Mouse (Mus musculus) megakaryocyte-erythroid progenitor cell, adult 5-6 weeks (primary cell): ENCODE data around the gene Noc4l. TPM values are rescaled to one million over a fixed set of nuclear protein-coding genes. Genes with fewer than 3 reads are reported as not detected.

Experiments used
- ATAC-seq: replicated peaks from 2 replicates; pipeline ENCODE4 v1.8.0; 2016; ENCODE audit warnings: mild to moderate bottlenecking, inconsistent platforms; ENCODE audit not compliant: severe bottlenecking, poor library complexity, low FRiP score, low TSS enrichment
- total RNA-seq, 2 experiments: library from RNA; stranded (forward) in 1 of 2; stranded (reverse) in 1 of 2; fragments of 200-1000, 215-1000 nt in 1 of 2; fragments of >200 nt in 1 of 2; fragmentation: Nextera tagmentation in 1 of 2; gene quantifications; 2 replicates each; pipeline ENCODE4 v1.2.3; 2014 to 2017

Noc4l gene
- total RNA-seq, 2 experiments from 2014 or later = 51.2 to 66.3 TPM

DNA sequence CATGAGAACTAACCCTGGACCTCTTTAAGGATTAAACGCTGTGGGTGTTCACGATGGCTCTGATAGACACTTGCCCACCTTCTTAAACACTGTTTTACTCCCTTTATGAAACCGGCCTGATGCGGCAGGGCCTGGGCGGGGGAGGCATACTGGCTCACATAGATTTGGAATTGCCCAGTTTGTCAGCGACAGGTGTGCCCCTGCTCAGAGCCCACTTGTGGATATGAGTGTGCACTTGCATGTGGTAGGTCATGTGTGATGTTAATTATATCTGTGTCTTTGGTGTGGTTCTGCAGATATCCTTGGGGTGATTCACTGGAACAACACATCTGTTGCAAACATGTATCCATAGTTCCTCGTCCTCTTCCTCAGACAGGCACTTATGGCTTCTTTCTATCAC is 42.7 kb downstream of the Noc4l start:
- no peak for ATAC-seq

DNA sequence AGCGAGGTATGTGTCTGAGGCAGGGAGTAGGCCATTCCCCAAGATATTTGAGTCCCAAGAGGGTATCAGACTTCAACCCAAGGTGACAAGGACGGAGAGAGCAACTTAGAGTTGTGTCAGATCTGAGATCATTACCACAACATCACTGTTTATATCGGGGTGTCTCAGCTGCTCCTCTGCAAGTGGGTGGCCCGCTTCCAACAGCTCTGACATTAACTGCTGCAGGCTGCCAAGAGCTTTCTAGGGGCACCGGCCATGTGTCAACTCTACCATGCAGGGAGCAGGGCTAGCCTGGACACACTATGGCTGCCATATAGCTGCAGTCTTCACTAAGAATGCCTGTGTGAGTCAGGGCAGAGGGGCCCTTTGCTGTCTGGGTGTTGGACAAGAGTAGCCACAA is 43.3 kb downstream of the Noc4l start:
- ATAC-seq = no peak

DNA sequence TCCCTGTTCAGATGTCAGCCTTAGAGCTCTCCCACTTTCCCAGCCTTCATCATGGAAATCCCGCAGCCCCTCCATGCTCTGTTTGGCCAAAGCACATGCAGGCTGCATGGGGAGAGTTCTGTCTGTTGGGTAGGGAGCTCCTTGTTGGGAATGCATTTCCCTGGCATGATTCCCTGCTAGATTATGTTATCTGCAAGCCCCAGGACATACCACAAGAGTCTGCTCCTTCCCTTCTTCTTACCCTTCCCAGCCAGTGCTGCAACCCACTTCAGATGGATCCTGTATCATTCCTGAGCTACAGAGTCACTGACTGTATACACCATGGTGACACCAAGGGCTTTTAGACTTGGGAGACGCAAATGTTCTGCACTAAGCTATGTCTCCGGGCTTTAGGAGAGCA is 43.8 kb downstream of the Noc4l start:
- ATAC-seq = no peak

DNA sequence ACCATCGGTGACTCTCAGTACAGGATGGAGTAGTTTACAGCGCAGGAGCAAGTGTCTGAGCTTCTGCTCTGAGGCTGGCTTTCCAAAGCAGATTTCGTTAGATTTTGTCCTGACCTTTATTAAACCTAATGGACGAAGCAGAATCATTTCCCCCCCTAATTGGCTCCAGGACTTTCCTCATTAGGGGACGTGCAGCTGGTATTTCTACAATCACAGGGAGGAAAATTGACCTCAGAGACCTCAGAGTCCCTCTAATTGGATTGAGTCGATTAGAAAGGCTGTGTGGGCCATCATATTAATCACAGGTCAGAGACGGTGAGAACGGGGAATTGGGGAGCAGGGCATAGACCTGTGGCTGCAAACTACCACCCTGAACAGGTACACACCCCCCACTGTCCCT is 44.3 kb downstream of the Noc4l start:
- no peak for ATAC-seq

DNA sequence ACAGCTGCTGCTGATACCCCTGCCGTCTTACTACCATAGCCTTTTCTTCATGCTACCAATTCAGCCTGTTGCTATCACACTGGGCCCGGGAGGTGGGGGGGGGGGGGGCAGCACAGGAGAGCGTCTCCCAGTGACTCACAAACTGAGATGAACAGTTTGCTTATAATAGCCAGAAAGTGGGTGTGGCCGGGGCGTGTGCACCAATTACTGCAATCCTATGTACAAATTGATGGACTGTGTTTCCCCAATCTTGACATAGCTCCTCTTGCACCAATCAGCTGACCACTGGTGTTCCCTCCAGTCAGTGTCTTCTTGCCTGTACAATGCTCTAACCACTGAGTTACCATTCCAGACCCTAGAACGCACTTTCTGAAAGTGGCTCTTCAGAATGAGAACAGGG is 44.9 kb downstream of the Noc4l start:
- ATAC-seq = no peak

DNA sequence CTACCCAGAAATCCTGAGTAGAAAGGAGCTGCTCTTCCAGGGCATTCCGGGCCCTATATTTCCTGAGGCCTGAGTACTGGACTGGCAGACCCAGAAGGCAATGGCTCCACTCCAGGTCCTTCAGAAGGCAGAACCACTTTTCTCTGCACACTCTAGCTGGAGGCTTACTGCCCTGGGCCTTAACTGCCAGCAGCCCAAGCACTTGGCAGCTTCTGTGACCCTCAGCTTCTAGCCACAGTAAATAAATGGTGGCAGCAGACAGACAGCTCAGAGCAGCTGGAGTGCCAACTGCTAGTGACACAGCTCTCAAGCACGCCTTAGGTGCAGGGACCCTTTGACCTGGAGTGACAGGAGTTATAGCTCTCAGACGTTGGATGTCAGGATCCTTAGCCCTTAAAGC is 45.5 kb downstream of the Noc4l start:
- no peak for ATAC-seq

DNA sequence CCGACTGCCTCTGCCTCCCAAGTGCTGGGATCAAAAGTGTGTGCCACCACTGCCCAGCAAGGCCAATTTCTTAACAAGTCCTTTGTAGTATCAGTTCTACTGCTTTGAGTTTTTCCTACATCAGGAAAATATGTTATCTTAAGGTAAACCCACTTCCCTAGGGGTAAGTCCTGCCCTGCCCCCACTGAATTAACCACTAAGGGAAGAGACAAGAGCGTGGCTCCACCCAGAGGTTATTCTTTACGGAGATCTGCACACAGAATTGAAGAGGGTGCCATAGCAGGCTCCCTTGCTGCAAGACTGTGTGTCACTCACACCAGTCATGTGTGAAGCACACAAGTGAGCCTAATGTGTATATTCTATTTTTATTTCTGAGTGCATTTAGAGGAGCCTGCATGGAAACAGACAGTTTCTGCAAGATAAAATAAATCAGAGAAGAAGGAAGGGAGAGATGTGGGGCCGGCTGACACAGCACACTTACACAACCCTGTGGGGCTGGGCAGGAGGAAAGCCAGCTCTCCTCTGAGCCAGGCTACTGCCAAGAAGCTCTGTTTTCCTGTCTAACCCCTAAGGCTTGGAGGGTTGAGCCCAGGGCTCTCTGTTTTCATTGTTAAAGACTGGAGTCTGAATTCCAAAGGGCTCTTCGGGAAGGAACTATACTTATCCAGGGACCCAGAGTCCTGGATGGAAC is 47.5 kb downstream of the Noc4l start:
- no peak for ATAC-seq

DNA sequence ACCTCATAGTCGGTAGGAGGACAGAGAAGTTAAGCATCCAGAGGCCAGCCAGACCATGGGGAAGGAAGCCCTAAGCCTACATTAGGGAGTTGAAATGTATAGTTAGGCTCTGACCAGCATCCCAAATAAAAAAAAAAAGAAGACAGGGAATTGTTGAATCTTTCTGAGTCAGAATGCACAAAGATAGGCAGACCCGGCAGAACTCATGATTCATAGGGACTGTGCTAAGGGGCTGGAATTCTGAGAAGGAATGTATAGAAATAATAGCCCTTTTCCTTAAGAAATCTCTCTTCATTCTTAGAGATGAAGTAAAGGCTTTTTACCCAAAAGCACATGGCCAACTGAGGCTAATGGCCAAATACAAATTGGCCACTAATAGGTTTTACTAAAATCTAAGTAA is 48.9 kb downstream of the Noc4l start:
- no peak for ATAC-seq

DNA sequence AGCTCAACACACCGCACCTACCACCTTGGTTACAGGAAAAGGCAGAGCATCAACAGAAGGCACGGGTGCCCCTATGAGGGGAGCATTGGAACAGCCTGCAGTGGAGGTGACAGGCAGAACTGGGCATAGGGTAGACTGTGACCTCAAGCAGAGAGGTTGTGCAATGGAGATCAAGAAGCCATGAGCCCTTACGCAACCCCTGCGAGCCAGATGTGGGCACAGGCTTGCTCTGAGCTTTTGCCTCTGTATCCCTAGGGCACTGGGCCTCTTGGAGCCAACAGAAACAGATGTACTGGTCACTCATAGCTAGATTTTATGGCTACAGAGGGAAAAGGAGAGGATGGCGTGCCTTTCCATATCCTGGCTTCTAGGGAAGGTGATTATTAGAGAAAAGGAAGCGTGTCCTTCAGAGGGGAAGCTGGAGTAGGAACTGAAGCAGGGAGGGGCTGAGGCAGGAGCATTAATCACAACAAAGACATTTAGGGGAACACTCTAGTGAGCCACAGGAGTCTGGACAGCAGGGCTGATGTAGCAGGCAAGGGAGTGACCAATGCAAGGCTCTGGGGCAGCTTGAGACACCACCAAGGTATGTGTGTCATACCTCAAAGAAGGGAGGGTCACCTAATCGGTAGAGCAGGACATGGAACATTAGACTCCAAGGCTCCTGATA is 50.1 kb downstream of the Noc4l start:
- ATAC-seq = no peak

Other genes starting within 250 kb of the Noc4l start
- gene Fbrsl1, start 204.9 kb downstream of the Noc4l start, total RNA-seq (2014; fragmentation: Nextera tagmentation) = 32.2 and 37.6 TPM in 2 replicates
- 3.1 and 9.8 TPM in 2 replicates for gene Fbrsl1, start 204.9 kb downstream of the Noc4l start, total RNA-seq (2017)
- not detected in 2 replicates for gene Galnt9, start 109.1 kb downstream of the Noc4l start, total RNA-seq (2014; fragmentation: Nextera tagmentation)
- gene Galnt9, start 109.1 kb downstream of the Noc4l start, total RNA-seq (2017) = not detected in 2 replicates
- gene Ddx51, start within 50 bp of the Noc4l start, total RNA-seq (2014; fragmentation: Nextera tagmentation) = 56.5 and 63.6 TPM in 2 replicates
- 6.6 and 8.7 TPM in 2 replicates for gene Ddx51, start within 50 bp of the Noc4l start, total RNA-seq (2017)
- gene Ep400, start 117.3 kb upstream of the Noc4l start, total RNA-seq (2014; fragmentation: Nextera tagmentation) = 181 and 186 TPM in 2 replicates
- gene Ep400, start 117.3 kb upstream of the Noc4l start, total RNA-seq (2017) = 56.0 and 71.6 TPM in 2 replicates
- 57.4 and 74.3 TPM in 2 replicates for gene Pus1, start 127.2 kb upstream of the Noc4l start, total RNA-seq (2014; fragmentation: Nextera tagmentation)
- 82.3 and 102 TPM in 2 replicates for gene Pus1, start 127.2 kb upstream of the Noc4l start, total RNA-seq (2017)
- gene Ulk1, start 156.7 kb upstream of the Noc4l start, total RNA-seq (2014; fragmentation: Nextera tagmentation) = 32.2 and 52.2 TPM in 2 replicates
- 7.8 and 14.8 TPM in 2 replicates for gene Ulk1, start 156.7 kb upstream of the Noc4l start, total RNA-seq (2017)
- 44.1 and 53.7 TPM in 2 replicates for gene Hscb, start 186.4 kb upstream of the Noc4l start, total RNA-seq (2014; fragmentation: Nextera tagmentation)
- 44.9 and 106 TPM in 2 replicates for gene Hscb, start 186.4 kb upstream of the Noc4l start, total RNA-seq (2017)
- 47.4 and 59.5 TPM in 2 replicates for gene Chek2, start 186.6 kb upstream of the Noc4l start, total RNA-seq (2014; fragmentation: Nextera tagmentation)
- 31.1 and 56.9 TPM in 2 replicates for gene Chek2, start 186.6 kb upstream of the Noc4l start, total RNA-seq (2017)
- gene Ttc28, start 226.4 kb upstream of the Noc4l start, total RNA-seq (2014; fragmentation: Nextera tagmentation) = 3.2 and 5.4 TPM in 2 replicates
- gene Ttc28, start 226.4 kb upstream of the Noc4l start, total RNA-seq (2017) = 0.70 and 0.91 TPM in 2 replicates